Mouse (Mus musculus) thymus, postnatal 14 days (tissue): ENCODE data around the gene Gm30083.

Experiments used
- DNase-seq: peaks from one replicate; pipeline ENCODE4 v3.0.0; 2021

Gene Gm30083

DNA sequence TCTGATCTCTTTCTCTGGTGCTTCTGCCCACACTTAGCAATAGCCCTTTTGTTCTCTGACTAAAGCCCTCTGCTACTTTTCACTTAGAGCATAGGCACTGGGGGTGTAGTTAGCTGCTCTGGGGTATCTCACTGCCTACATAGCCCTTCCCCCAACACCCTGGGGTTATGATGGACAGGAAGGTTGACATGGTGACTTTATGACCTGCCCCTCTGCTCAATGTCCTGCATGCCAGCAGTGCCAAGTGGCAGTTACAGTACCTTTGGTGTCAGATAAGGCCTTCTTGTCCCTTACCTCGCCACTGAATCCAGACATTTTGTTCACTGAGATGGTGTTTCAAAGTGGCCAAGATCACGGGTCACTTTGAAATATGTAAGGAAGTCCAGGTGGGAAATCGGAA is at the start of gene Gm30083:
Gene Gm30083 (minus strand): TSS at position 120 of the 400 bp plus-strand sequence.
- DNase-seq: no peak

DNA sequence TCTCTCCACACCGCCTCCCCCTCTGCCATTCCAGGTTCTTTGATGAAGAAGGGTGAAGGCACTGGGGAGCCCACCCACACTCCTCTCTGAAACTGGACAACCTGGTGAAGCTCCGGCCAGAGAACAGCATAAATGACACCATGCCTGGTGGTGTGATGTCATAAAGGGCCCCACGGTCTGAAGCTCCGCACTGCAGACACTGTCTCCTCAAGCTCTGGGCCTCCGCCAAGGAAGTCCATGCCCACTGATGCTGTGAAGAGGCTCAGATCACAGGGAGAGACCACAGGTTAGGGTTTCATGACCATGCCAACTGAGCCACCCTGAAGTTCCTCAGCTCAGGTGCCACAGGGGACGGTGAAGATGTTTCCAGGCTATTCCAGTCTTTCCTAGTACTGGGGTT is 37.5 kb upstream of the Gm30083 start, which contains the start of gene Antxrl:
Gene Antxrl (plus strand): TSS at position 192 of the 400 bp plus-strand sequence.
- no peak for DNase-seq

DNA sequence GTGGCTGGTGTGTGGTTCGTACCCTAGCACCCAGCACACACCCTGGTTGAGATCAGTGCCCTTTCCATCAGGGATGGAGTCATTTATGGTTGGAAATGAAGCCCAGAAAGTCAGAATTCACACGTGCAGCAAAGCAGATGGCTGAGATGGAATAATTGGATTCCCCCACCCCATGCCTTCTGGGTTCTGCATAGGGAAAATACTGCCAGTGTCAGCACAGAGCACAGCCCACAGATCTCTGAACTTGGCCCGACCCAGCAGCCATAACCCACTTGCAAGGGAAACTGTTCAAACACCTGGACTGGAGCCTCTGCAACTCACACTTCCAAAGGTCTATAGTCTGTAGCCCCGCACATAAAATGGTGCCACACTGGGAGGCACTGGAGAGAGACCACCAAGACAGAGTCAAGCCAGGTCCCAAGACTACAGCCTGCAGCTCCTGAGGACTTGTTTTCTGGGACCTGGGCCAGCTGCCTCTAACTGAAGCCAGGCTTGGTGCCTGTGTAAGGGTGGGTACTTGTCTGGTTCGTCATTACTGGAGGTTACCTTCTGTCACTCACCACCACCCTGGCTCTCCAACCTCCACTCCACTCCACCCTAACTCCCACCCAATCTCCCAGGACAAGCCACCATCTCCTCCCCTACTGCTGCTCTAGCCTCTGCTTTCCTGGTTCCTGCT is 35.3 kb upstream of the Gm30083 start:
- DNase-seq: no peak

DNA sequence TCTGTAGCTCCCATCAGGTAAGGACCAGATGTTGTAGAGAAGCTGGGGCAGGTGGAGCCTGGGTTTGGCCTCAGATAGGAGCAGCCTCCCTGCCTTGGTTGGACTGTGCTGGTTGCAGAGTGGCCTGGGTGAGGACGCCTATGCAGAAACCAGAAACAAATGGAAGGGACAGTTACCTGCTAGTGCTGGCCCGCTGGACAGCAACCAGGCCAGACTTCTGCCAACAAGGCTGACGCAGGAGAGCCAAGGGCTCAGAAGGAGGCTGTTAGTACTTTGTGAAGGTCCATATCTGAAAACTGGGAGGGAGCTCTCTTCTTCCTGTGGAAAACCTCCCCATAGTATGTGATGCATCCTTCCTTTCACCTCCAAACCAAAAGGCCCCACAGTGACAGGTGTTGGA is 28.4 kb upstream of the Gm30083 start:
- DNase-seq: no peak

DNA sequence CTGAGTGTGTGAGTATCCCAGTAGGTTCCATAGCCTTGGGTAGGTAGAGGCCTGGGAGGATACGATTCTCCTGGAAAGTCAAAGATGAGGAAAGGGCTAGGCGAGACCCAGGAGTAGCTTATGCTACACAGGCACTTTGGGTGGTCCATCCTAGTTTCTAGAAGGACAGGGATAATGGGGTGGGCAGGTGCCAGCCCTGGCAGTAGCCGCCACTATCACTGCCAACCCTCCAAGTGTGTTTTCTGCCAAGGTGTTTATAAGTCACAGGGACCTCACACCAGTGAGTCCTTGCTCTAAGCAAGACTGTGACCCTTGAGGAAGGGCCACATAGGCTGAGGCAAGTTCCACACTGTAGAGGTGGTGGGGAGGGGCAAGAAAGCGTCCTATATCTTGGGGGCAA is 26.3 kb upstream of the Gm30083 start:
- no peak for DNase-seq

DNA sequence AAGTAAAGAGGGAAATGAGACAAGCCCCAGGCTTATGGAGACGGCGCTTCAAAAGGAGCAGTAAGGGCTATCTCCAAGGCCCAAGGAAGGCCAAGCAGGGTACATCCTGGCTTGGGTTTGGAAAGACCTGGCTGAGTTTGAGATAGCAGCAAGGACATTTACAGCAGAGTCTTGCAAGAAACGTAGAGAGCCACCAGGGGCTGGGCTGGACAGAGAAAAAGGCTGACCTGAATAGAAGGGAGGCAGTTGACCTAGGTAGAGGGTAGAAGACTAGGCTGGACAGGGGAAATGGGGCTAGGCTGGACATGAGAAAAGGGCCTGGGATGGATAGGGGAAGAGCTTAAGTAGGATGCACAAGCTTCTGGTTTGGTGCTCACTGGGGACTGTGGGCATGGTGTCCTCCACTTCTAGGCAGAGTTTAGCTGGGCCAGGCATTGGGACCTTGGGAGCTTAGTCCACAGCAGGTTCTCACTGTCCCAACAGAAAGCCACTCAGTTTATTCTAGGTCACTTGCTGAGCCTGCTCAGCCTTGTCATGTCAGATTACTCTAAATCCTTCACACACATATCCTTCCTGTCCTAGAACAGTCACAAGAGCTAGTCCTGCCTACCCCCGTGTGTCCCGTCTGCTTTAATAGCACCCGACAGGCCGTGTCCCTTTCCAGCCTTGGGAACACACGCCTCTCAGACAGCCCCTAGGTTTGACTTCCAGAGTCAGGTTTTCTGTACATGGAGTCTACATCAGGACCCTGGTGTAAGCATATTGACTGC is 19.0 kb upstream of the Gm30083 start:
- no peak for DNase-seq

DNA sequence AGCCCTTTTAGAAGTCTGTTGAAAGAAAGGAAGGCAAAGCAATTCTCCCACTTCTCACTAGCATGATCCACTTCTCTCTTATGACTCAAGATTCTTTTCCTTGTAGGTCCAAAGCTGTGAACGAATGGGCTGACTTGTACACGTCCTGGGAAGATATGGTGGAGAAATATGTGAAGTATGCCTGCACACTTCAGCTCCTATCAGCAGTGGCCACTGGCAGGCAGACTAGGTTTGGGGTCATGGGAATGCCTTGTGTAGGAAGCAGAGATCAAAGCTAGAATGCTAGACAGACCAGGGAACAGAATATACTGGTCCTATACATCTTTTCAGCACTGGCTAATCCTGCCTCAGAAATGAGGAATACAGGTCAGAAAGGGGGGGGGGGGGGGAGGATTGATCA is 11.7 kb upstream of the Gm30083 start:
- DNase-seq: no peak

DNA sequence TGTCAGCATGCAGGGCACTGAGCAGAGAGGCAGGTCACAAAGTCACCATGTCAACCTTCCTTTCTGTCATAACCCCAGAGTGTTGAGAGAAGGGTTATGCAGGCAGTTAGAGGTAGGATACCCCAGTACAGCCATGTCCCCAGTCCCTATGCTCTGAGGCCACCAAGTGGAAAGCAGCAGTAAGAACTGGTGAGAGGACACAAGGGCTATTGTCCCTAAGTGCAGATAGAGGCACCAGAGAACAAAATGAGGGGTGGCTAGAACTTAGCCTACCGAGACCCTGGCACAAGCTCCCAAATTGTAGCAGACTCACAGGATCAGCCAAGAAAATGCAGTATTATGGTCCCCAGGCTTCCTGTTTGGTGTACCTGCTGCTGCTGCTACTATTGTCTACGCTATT is 2.0 kb upstream of the Gm30083 start:
- no peak for DNase-seq

DNA sequence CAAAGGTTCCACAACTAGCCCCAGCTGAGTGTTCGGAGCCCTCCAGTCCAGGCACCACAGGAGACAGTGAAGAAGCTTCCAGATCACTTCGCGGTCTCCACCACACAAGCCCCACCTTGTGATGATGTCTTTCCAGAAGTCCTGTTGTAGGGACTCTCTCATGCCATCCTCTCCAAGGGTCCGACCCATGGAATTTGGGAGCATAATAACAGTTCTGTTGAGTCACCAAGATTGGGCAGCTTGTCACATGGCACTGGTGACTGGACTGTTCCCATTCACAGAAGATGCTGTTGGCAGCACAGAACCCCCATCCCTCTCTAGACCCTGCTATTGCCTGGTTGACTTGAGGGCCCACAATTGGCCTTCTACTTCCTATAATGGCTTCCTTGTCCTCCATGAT is 1.4 kb upstream of the Gm30083 start, which contains the start of gene Gm5460:
Gene Gm5460 (plus strand): TSS at position 378 of the 400 bp plus-strand sequence.
- DNase-seq: no peak

DNA sequence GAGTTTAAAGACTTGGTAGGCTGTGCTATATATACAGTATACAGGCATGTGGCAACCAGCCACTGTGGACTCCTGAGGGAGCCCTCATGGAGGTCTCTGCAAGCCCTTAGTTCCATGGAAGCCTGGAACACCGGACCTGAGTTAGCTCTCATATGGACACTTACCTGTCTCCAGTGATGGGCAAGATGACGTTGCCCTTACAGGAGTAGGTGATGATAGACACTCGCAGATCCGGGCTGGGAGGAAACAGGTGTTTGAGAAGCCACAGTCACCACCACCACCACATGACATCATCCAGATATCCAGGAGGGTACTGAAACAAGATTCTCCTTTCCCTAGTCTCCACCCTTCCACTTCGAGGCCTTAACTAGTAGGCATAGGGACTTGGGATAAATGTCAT is 12.6 kb downstream of the Gm30083 start:
- DNase-seq: no peak

DNA sequence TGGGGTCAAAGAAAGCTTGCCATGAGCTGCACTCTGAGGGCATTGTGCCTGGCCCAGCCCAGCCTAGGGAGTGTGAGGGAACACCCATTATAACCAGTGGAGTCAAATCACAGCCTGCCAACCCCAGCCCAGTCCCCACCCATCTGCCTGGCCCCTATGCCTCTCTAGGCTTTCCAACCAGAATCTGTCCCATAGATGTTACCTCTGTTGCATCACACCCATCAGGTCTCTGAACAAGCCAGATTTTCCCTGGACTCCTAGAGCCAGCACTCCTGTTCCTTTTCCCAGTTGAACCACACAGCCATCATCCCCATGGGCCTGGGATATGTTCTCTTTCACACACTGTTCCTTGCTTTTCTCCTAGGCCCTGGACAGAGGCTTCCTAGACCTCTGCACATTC is 13.5 kb downstream of the Gm30083 start:
- no peak for DNase-seq

DNA sequence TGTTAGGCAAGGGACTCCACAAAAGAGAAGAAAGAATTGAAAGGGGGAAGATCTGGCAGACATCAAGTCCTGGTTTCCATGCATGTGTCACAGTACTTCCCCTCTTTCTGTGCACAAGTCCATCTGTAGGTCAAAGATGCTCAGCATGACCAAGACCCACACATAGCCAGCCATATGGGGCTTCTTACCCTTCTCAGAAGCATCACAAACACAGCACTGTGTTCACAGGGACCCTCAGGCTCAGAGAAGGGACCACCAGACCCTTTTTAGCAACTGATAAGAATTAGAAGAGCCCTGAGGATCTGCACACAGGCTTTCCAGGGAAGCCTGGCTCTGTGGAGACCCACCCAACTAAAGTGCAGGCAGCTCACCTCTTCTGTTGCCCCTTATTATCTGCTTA is 14.9 kb downstream of the Gm30083 start:
- DNase-seq: no peak

DNA sequence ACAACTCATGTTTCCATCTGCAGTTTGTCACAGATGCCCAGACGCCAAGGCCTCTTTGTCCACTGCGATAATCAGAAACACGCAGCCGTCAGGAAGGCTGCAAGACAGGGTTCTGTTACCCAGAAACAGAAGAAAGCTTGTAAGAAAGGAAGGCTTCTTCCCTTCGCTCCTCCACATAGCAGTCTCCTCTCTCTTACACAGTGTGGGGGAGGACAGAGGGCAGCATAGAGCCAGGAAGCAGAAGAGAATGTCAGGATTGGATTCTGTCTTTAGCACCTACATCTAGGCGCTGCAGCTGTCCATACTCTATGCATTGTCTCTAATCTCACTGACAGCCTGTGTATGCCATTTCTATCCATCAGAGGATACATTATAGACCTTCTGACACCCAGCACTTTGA is 17.6 kb downstream of the Gm30083 start:
- DNase-seq: no peak

DNA sequence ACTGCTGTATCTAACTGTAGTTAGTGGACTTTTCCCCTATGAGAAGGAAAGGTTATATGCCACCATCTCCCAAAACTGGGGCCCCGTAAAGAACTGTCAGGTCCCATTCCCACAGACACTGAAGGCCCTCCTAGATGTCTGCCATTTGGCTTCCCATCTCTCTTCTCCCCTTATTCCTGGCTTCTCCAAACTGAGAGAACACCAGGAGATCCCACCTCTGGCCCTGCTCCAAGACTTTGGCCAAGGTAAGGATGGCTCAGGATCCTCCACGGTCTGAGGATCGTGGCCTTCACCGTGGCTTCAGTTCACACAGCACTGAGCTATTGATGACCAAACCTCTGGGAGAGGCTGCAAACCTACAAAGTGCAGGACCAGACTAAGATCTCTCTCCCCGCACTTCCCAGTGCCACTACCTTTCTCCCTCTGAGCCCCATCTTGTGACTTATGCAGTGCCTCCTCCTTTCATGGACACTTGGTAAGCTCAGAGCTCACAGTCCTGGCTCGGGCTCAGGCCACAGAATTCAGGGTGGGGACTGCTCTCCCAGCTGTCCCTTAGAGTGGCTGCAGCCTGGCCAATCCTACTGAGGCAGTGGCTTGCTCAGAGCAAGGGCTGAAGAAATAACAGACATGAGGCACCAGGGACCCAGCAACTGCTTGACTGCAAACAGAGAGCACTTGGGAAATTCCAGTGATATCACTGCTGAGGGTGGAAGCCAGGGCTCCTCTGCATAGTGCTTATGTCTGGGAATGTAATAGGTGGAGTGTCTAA is 21.3 kb downstream of the Gm30083 start:
- no peak for DNase-seq

DNA sequence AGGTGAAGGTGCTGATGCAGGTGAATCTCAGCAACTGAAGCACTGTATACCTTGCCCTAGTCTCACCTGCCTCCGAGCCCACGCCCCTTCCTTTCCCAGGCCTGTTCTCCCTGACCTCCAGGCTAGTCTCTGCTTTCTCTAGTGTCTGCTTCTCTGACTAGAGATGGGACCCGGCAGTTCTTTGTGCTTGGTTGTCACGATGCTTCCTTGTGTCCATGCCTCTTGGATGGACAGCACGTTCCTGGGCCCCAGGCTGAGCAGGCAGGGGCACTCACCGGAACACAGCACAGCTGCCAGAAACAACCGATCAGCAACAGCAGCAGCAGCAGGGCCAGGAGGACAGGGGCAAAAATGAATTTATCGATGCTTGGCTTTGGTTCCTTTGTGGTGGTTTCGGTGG is 21.9 kb downstream of the Gm30083 start:
- no peak for DNase-seq

DNA sequence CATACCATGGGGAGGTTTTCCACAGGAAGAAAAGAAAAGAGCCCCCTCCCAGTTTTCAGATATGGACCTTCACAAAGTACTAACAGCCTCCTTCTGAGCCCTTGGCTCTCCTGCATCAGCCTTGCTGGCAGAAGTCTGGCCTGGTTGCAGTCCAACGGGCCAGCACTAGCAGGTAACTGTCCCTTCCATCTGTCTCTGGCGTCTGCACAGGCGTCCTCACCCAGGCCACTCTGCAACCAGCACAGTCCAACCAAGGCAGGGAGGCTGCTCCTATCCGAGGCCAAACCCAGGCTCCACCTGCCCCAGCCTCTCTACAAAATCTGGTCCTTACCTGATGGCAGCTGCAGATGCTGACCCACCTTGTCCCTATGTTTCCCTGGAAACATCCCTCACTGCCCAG is 23.0 kb downstream of the Gm30083 start:
- DNase-seq: no peak

DNA sequence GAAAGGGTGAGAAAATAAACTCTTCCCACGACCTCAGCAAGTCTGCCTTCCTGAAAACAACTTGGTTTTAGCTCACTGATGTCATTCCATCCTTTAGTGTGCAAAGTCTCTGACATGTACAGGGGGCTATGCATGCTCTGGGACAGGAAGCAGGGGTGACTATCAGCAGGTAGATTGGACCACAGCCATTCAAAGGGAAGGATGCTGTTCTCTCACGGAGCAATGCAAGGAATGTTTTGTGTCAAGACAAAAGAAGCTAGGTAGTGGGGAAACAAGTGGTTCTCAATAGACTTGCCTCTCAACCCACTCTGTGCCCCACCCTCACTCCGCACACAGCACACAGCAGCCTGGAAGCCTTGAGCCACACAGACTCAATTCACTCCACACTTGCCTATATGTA is 25.8 kb downstream of the Gm30083 start:
- no peak for DNase-seq

DNA sequence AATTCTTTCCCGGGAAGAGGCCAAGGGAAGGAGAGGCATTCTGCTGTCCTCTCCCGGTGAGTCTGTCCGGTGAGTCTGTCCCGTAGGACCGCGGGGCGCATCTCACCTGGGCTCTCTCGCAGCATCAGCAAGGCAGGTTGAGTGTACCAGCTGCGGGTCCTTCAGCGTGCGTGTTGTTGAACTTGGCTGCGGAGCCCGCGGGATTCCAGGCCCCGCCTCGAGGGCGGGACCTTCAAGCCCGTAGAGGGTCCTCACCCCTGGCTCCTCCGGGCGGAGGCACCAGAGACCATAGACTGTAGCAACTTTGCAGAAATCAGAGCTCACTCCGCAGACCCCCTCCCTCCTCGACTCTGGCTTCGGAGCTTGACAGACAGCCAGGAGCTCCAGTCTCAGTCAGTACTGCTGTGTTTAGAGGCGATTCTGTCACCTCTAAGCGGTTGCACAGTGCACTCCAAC is 36.4 kb downstream of the Gm30083 start, which contains the start of gene Zfp488:
Gene Zfp488 (minus strand): TSS at position 161 of the 456 bp plus-strand sequence.
- no peak for DNase-seq

DNA sequence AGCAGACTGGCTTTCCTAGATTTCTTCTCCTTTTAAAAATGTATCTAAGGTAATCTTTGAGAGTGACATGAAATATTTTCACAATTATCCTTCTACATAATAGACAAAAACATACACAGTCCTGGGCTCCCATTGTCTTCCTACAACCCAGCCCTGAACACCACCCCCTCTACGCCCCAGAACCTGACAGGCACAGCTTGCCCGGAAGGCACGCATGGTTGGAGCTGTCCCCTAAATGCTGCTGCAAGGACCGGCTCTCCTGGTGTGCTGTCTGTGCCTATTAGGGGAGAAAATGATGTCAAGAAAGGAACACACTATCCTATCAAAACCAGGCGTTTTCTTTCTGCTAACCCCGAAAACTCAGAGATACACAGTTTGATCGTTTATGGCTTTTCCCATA is 37.2 kb downstream of the Gm30083 start:
- no peak for DNase-seq

DNA sequence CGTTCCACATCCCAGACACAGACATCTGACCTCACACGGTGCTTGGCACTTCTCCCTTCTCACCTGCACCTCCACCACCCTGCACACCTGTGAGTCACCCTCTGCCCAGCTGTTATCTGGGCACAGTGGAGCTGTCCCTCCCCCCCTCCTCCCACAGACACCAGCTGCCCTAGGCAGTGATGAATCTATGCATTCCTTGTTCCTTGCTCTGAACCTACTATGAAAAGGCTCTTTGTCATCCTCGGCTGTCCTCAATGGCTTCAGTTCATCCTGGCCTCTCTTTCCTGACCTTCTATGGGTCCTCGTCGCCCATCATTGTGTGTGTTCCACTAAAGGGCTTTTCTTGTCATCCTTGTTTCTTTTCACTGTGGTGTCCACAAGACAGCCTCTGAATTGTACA is 40.2 kb downstream of the Gm30083 start:
- no peak for DNase-seq

DNA sequence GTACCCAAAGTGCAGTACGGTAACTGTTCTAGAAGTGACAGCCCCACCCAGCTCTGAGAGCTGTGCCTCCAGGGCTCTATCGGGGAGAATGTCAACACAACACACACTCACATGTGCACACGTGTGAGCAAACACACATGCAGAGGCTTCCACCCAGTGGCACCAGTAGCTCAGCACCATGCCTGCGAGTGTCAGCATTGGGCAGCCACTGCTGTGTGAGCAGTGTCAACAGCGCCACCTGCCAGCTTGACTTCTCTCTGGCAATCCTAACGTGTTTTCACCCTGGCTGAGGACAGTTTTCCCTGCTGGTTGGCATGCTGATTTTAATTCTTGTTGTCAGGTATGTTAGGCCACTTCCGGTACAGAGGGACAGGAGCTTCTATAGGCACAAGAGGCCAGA is 42.3 kb downstream of the Gm30083 start:
- DNase-seq: no peak

DNA sequence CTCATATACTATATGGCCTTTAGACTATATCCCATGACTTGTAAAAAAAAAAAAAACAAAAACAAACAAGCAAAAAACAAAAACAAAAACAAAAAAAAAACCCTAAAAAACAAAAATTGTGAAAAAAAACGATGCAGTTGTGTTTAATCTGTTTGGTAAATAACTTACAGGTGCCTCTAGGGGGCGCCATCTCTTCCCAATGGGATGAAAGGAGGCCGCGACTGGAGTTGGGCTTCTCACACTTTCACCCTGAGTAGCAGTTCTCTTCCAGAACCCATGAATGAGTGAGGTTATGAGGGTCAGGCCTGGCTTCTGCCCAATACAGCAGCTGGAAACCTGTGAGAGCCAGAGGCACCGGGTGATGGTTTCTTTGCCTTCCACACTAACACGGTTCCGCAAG is 49.3 kb downstream of the Gm30083 start:
- no peak for DNase-seq

DNA sequence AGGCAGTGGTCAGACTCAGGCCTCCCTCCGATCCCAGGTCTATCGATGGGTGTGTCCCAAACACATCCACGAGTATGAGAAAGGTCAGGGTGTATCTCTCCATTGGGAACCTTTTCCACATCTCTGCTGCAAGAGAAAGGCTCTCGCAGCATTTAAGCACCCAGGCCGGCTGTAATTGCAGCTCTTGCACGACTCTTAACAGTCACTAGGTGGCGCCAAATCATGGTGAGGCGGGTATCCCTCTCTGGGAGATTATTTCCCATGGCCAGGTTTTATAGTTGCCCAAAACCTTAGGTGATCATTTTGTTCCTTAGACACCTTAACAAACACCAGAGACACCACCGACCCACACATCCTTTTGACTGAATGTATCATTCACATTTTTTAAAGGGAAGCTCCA is 55.6 kb downstream of the Gm30083 start:
- DNase-seq: no peak

DNA sequence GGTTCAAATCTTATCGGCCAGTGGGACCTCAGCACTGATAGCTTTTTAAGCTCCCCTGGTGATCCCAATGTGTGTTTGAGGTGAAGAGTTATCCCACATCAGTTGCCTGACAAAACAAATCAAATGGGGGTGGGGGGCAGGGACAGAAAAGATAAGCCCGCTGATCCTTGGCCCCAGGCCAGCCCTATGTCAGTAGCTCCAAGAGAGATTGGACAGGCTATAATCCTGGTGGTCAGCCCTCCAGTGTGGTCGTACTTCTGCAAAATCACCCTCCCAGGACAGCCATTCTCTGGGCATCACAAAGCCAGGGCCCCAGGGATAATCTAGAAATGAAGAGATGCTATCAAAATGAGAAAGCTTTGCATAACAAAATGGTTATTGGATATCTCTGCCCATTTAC is 56.1 kb downstream of the Gm30083 start:
- DNase-seq: no peak
